Mouse (Mus musculus): ENCODE measurements around the gene Rnf182.

The Rnf182 gene

GRCm38 (mm10) chr13:43698506-43698905, 83.0 kb downstream of the Rnf182 start:
- no peak for DNase-seq (ENCODE audit: low spot score in 2 of 2)

DNA sequence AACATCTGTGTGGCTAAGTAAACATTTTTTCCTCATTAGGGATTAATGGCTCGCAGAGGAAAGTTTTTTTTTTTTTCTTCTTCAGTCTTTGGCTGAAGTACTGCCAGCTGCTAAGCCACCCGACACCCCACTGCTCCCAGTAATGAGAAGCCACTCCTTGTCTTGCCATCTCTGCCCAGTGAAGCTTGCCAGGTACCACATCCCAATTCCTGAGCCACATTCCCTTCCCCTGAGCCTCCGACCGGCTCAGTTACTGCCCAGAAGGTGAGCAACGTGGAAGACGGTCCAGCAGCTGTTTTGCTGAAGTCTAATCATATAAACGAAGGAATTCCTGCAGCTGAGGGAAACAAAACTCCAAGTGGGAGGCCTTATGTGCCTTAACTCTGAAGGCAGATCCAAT, 88.0 kb downstream of the Rnf182 start:
- no peak for DNase-seq (ENCODE audit: low spot score in 2 of 2)

- no peak for DNase-seq (ENCODE audit: low spot score in 2 of 2)
Observed at GRCm38 (mm10) chr13:43704533-43705116, 89.1 kb downstream of the Rnf182 start.

DNA sequence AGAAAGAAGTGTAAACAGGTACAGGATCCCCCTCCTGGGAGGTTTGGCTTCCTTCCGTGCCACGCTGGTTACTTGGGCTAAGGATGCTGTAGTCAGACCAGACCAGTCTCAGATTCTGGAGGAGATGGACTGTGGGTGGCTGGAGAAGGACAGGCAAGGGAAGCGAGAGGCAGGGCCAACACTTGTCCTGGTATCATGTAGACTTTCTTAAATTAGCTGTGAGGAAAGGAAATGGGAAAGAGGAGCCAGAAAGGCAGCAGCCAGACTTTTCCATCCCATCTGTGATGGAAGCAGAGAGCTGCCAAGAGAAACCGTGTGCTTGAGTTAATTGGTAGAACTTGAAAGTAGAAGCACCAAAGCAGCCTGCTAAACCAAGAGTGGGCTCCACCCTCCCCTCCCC, 90.9 kb downstream of the Rnf182 start:
- DNase-seq (ENCODE audit: low spot score in 2 of 2), result peak in 1 of 2 experiments; percentile 13

DNA sequence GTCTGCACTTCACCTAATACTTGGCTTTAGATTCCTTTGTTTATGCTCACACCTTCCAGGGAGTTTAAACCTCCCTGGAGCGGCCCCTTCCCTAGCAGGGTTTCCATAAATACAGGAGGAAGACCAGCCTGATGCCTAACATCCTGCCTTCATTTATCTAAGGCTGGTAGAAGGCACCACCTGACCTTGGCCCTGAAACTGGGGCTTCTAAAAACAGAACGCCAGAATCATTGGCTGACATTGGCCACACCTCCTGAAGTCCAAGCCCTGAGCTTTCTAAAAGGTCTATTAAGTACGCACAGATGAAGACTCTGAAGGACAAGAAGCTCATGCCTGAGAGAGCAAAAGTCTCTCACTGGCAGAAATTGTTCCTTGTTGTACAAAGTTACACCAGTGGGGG, 94.0 kb downstream of the Rnf182 start:
- no peak for DNase-seq (ENCODE audit: low spot score in 2 of 2)

GRCm38 (mm10) chr13:43711708-43712314, 96.3 kb downstream of the Rnf182 start:
- peak; percentile 34 to 39 for DNase-seq (ENCODE audit: low spot score in 2 of 2)

- peak; percentile 39 to 46 for DNase-seq (ENCODE audit: low spot score in 2 of 2)
Observed at GRCm38 (mm10) chr13:43714741-43715140, 99.2 kb downstream of the Rnf182 start.

GRCm38 (mm10) chr13:43715466-43715865, 100.0 kb downstream of the Rnf182 start:
- DNase-seq (ENCODE audit: low spot score in 2 of 2), result no peak

GRCm38 (mm10) chr13:43716514-43717036, 101.1 kb downstream of the Rnf182 start:
- DNase-seq (ENCODE audit: low spot score in 2 of 2), result no peak

DNA sequence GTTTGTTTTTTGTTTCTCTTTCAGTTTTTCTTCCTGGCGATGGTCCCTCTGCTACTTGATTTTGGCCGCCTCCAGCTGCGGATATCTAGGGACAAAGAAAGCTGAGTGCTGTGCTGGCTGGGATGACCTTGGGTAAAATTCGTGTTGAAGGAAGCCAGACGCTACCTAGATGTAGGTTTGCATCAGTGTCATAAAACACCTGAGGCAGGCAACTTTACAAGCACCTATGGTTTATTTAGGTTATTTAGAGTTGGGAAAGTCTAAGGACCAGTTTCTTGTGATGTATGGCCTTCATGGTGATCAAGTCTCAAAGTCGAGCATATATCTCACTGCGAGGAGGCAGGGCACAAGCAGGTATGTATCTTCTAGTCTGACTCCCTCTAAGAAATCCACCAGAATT, 102.7 kb downstream of the Rnf182 start:
- no peak for DNase-seq (ENCODE audit: low spot score in 2 of 2)

GRCm38 (mm10) chr13:43720496-43720895, 105.0 kb downstream of the Rnf182 start:
- DNase-seq (ENCODE audit: low spot score in 2 of 2), result no peak

All from right cerebral cortex, adult 2 months (tissue).